Mouse (Mus musculus): ENCODE data around the gene Dpp7.

Dpp7 gene

GRCm38 (mm10) chr2:25310180-25310579 is 46.0 kb downstream of the Dpp7 start:
- DNase-seq (ENCODE audit: low spot score), result no peak

GRCm38 (mm10) chr2:25305587-25306359 is 50.4 kb downstream of the Dpp7 start:
- DNase-seq (ENCODE audit: low spot score), result no peak

- peak; percentile 85 for DNase-seq (ENCODE audit: low spot score)
Measured at GRCm38 (mm10) chr2:25304657-25305541, 51.3 kb downstream of the Dpp7 start.

GRCm38 (mm10) chr2:25303931-25304656 is 52.1 kb downstream of the Dpp7 start:
- no peak for DNase-seq (ENCODE audit: low spot score)

- no peak for DNase-seq (ENCODE audit: low spot score)
Measured at GRCm38 (mm10) chr2:25303452-25303851, 52.7 kb downstream of the Dpp7 start.

Data from embryo, embryonic 10 days (tissue).